Mouse (Mus musculus) heart, adult 2 months (tissue): Measurements from ENCODE around the gene Grm1. TPM values are rescaled to one million over a fixed set of nuclear protein-coding genes. Genes with fewer than 3 reads are reported as not detected.
A peak's percentile ranks its signal among the peaks of the same experiment; 100 is the strongest.

Source experiments
- DNase-seq, 2 experiments: peaks; one replicate each; pipeline ENCODE4 v3.0.0; 2021
- H3K27ac ChIP-seq: fragments of 200-600 bp; 2 replicates; pipeline ENCODE4 v1.8.1; 2022
- H3K27me3 ChIP-seq: fragments of 200-500 bp; 2 replicates; pipeline ENCODE4 v1.6.1; 2012; ENCODE audit warnings: mild to moderate bottlenecking, low read length, inconsistent platforms, mixed read lengths; ENCODE audit not compliant: control insufficient read depth, insufficient read depth
- H3K36me3 ChIP-seq: fragments of 200-500 bp; 2 replicates; pipeline ENCODE4 v1.6.1; 2012; ENCODE audit warnings: low read length, inconsistent platforms; ENCODE audit not compliant: control insufficient read depth, insufficient read depth
- H3K4me1 ChIP-seq: fragments of 200-500 bp; 2 replicates; pipeline ENCODE4 v1.6.1; 2011; ENCODE audit warnings: low read length; ENCODE audit not compliant: control insufficient read depth, insufficient read depth
- H3K4me3 ChIP-seq: fragments of 200-600 bp; 2 replicates; pipeline ENCODE4 v1.8.1; 2022
- H3K79me2 ChIP-seq: fragments of 200-500 bp; replicated peaks from 2 replicates; pipeline ENCODE4 v1.6.1; 2012; ENCODE audit warnings: mild to moderate bottlenecking, inconsistent platforms, low read length, moderate library complexity, mixed read lengths; ENCODE audit not compliant: control insufficient read depth, insufficient read depth
- H3K9ac ChIP-seq: fragments of 200-500 bp; 2 replicates; pipeline ENCODE4 v1.6.1; 2012; ENCODE audit warnings: low read depth, mild to moderate bottlenecking, control low read depth, inconsistent platforms, low read length, mixed read lengths
- CTCF ChIP-seq: fragments of 200-600 bp; IDR thresholded peaks from 2 replicates; pipeline ENCODE4 v1.8.1; 2022; ENCODE audit warnings: antibody characterized with exemption, mild to moderate bottlenecking, moderate library complexity
- EP300 ChIP-seq: fragments of 200-500 bp; IDR thresholded peaks from 2 replicates; pipeline ENCODE4 v1.6.1; 2011; ENCODE audit warnings: low read depth, low read length, control low read depth; ENCODE audit not compliant: insufficient read depth
- POLR2A ChIP-seq: fragments of 200-500 bp; IDR thresholded peaks from 2 replicates; pipeline ENCODE4 v1.6.1; 2011; ENCODE audit warnings: mild to moderate bottlenecking, low read depth, low read length, control low read depth; ENCODE audit not compliant: insufficient read depth
- WGBS: fragments of 180-500 bp; shearing (Covaris S2); methylation state at CpG from one replicate; pipeline ENCODE4 v1.1.7; 2018; 5-methylcytosine and 5-hydroxymethylcytosine counted together
- intact Hi-C: fragments of 180-260 bp; cut with DNase I; formaldehyde crosslinking; loops from one replicate; pipeline ENCODE4 v1.15.1; 2025
- polyA plus RNA-seq: library from polyadenylated mRNA; depleted of rRNA; stranded (reverse); fragments of >200 nt; gene quantifications from 2 replicates; pipeline ENCODE4 v1.2.3, GENCODE M21; 2012
- total RNA-seq, 2 experiments: library from RNA; stranded (reverse); gene quantifications; 2 replicates each; pipeline ENCODE4 v1.2.3; 2021

Grm1 gene
- total and polyA plus RNA-seq, 3 experiments = 7.8 to 14.6 (median 10.9) TPM

DNA sequence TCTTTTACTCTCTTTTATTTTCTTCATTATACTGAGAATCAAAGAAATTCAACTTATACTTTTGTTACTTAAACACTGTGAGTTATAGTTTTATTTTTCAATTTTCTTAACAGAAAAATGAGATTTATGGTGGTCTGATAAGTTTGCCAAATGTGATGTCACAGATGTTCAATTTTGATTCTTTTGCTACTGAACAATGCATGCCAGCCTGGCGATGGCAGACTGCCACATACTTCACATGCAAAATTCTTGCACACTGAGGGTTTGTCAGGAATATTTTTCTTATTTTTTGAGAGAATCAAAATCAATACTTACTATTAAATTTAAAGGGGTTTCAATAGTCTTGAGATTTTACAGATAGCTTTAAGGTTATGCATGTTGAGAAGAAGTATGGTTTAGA, 251.0 kb downstream of the Grm1 start:
- no peaks in the 10 kb centered on the region; the same call in 1 of the 2 replicates for H3K4me1 ChIP-seq
- no peaks in the 10 kb centered on the region for H3K36me3 ChIP-seq
- no peak overlapping the region for H3K4me3 ChIP-seq
- 76% methylated on average over 1 of the region's 1 CpGs for whole genome bisulfite sequencing
- H3K27me3 ChIP-seq = no peaks in the 10 kb centered on the region
- H3K9ac ChIP-seq = no peak overlapping the region
- H3K27ac ChIP-seq = no peak overlapping the region
- intact Hi-C loops = no loop called here
- no peak for DNase-seq
- no peak for TF ChIP-seq POLR2A
- no peak for TF ChIP-seq CTCF
- no peak for TF ChIP-seq EP300
- H3K79me2 ChIP-seq = no peaks in the 10 kb centered on the region

- Histone ChIP-seq H3K4me3 (no peak overlapping the region), H3K27ac (no peak overlapping the region), H3K9ac (no peak overlapping the region), H3K4me1 (no peaks in the 10 kb centered on the region; the same call in 1 of the 2 replicates), H3K27me3 (no peaks in the 10 kb centered on the region), H3K36me3 (no peaks in the 10 kb centered on the region), H3K79me2 (no peaks in the 10 kb centered on the region)
- intact Hi-C loops = no loop called here
- 60% methylated on average over 1 of the region's 1 CpGs for WGBS
- no peak for TF ChIP-seq EP300
- TF ChIP-seq POLR2A = no peak
- no peak for TF ChIP-seq CTCF
- DNase-seq = no peak
Observed at GRCm38 (mm10) chr10:10827308-10827707, 254.8 kb downstream of the Grm1 start.

DNA sequence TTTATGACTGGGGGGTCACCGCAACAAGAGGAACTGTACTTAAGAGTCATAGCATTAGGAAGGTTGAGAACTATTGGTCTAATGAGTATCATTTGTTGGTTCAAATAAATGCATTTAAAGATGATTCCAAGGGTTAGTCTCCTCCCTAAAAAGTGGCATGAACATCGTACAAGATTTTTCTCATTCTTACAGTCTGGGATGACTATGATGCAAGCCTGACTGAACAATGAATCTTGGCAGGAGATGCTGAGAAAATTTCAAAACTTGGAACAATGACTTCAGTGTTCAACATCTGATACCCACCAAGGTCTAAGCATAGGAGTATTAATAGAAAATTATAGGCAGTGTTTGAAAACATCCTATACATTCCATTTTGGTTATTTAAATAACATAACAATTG, 264.1 kb downstream of the Grm1 start:
- intact Hi-C loops = no loop called here
- no peak for TF ChIP-seq CTCF
- no peak for TF ChIP-seq POLR2A
- TF ChIP-seq EP300 = no peak
- Histone ChIP-seq H3K79me2 (no peaks in the 10 kb centered on the region), H3K36me3 (no peaks in the 10 kb centered on the region), H3K27ac (no peak overlapping the region), H3K27me3 (no peaks in the 10 kb centered on the region), H3K9ac (no peak overlapping the region), H3K4me1 (no peaks in the 10 kb centered on the region), H3K4me3 (no peak overlapping the region)
- DNase-seq = no peak
- WGBS = 71% methylated on average over 2 of the region's 2 CpGs

DNA sequence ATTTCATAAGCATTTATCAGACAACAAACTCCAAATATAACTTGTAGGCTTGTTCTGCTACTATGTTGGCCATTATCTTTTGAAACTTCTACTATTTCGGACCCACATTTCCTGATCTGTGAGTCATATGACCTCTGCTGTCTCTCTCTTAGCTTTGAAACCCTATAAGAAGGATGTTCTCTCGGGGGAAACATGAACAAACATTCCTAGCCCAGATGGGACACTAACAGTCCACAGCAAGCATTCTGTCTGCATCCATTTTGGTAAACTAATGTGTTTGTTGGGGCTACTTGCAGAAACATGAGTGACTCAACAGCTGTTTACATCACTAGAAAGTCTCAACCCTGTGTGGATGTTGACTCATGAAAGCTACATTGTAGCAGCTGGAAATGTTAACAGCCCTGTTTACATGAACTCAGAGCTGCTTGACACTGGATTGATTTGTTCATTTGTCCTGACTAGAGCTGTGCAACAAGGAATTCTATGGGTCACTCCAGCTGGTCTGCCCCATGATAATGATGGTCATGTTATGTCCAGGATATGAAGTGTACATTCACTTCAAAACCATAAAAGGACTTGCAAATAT, 267.4 kb downstream of the Grm1 start:
- H3K4me3 ChIP-seq = no peak overlapping the region
- H3K4me1 ChIP-seq = no peaks in the 10 kb centered on the region
- H3K9ac ChIP-seq = no peak overlapping the region
- H3K27me3 ChIP-seq = no peaks in the 10 kb centered on the region
- H3K79me2 ChIP-seq = no peaks in the 10 kb centered on the region
- intact Hi-C loops = no loop called here
- no peaks in the 10 kb centered on the region for H3K36me3 ChIP-seq
- H3K27ac ChIP-seq = no peak overlapping the region
- DNase-seq = no peak
- no peak for TF ChIP-seq POLR2A
- TF ChIP-seq EP300 = no peak
- TF ChIP-seq CTCF = no peak
- WGBS = 33% methylated on average over 2 of the region's 2 CpGs

DNA sequence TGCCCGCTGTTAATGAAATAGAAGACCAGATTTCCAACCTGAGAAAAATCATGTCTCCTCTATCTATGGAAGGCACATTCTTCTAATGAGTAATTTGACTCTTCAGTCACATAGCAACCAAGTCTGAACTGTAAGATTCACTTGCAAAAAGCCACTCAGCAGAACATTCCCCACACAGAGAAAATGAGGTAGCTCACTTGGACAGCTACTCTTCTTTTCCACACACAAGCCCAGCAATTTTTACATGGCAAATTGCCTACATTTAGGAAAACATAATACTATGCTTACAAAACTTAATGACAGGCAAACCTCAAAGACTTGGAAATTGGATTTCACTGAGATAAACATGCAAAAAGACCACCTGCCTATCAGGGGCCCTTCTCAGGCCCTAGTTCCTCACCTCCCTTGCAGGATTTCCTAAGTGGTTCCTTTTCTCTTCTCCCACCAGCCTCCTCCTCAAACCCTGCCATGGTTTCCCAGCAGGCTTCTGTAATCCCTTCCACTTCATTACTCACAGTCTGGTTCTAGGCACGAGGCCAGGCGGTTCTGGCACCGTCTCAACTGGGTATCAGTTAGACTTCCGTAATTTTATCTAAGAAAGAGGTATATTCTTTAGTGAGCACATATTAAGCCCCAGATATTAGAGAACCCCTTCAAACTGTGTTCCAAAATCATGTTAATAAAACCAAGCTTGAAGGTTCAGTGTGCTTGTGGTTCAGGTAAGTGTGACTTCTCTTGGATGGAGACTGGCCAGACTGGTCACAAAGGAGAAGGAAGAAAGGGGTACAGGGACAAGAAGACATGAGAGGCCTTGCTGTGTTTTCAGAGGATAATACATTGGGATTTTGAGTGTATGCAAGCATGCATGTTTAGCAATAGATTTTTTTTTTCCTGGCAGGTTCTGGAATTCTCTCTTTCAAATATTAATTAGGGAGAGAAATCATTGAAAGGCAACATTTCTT, 269.1 kb downstream of the Grm1 start:
- no peak overlapping the region for H3K27ac ChIP-seq
- H3K36me3 ChIP-seq = no peaks in the 10 kb centered on the region
- WGBS = 32% methylated on average over 5 of the region's 5 CpGs
- intact Hi-C loops = no loop called here
- DNase-seq = peak; percentile 4 to 17
- H3K4me3 ChIP-seq = no peak overlapping the region
- H3K4me1 ChIP-seq = no peaks in the 10 kb centered on the region
- TF ChIP-seq EP300 (no peak), CTCF (no peak), POLR2A (no peak)
- H3K79me2 ChIP-seq = no peaks in the 10 kb centered on the region
- H3K9ac ChIP-seq = no peak overlapping the region
- H3K27me3 ChIP-seq = no peaks in the 10 kb centered on the region

DNA sequence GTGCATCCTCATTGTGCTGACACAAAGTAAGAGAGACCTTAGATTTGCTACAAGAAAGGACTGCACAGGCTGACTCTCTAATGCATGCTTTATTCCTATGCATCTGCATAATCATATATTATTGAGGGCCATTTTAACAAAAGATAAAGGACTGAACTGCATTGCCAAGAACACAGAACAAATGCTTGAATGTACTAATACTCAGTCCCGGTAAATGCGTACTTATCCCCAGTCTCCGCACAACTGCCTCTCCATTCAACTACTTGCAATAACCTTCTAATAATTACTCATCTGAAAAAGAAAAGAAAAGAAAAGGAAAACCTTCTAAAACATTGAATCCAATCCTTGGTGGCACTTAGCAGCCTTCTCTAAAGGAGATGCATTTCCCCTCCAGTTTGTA, 272.4 kb downstream of the Grm1 start:
- Histone ChIP-seq H3K4me1 (no peaks in the 10 kb centered on the region), H3K27me3 (no peaks in the 10 kb centered on the region), H3K9ac (no peak overlapping the region), H3K36me3 (no peaks in the 10 kb centered on the region), H3K4me3 (no peak overlapping the region), H3K27ac (no peak overlapping the region), H3K79me2 (no peaks in the 10 kb centered on the region)
- no peak for TF ChIP-seq EP300
- TF ChIP-seq POLR2A = no peak
- no peak for TF ChIP-seq CTCF
- DNase-seq = no peak
- intact Hi-C loops = no loop called here
- WGBS = 98% methylated on average over 3 of the region's 3 CpGs
